Mouse (Mus musculus) mouse trophoblast stem cell (cell line): ENCODE data around the gene Slc25a13.
"Not testable (repeated sequence)": the region's sequence is repeated elsewhere in the genome, so short reads cannot be mapped to it uniquely, and the experiment has no call there.

Source experiments
- in situ Hi-C, 2 experiments: fragments of 300-500 bp; cut with MseI, MboI; formaldehyde crosslinking; loops; 2 replicates in 1 of 2; 3 replicates in 1 of 2; pipeline ENCODE4 v1.15.1; 2025

The Slc25a13 gene

GRCm38 (mm10) chr6:6205599-6206165 lies 11.3 kb downstream of the Slc25a13 start:
- in situ Hi-C loops = no loop called here

GRCm38 (mm10) chr6:6202451-6202850 lies 14.5 kb downstream of the Slc25a13 start:
- in situ Hi-C loops = no loop called here

- in situ Hi-C loops = no loop called here
Measured at GRCm38 (mm10) chr6:6201977-6202376, 15.0 kb downstream of the Slc25a13 start.

- in situ Hi-C loops = no loop called here
Measured at GRCm38 (mm10) chr6:6199138-6199870, 17.7 kb downstream of the Slc25a13 start.

- in situ Hi-C loops = not testable (repeated sequence)
Measured at GRCm38 (mm10) chr6:6198056-6198455, 18.9 kb downstream of the Slc25a13 start.

GRCm38 (mm10) chr6:6197339-6197738 lies 19.6 kb downstream of the Slc25a13 start:
- in situ Hi-C loops = no loop called here

- in situ Hi-C loops = no loop called here
Measured at GRCm38 (mm10) chr6:6196527-6196926, 20.4 kb downstream of the Slc25a13 start.

GRCm38 (mm10) chr6:6194831-6195230 lies 22.1 kb downstream of the Slc25a13 start:
- in situ Hi-C loops = no loop called here

- in situ Hi-C loops = no loop called here
Measured at GRCm38 (mm10) chr6:6193906-6194305, 23.1 kb downstream of the Slc25a13 start.

- in situ Hi-C loops = no loop called here
Measured at GRCm38 (mm10) chr6:6192413-6192812, 24.6 kb downstream of the Slc25a13 start.

GRCm38 (mm10) chr6:6191596-6192337 lies 25.2 kb downstream of the Slc25a13 start:
- in situ Hi-C loops = no loop called here

- in situ Hi-C loops = no loop called here
Measured at GRCm38 (mm10) chr6:6188970-6189369, 28.0 kb downstream of the Slc25a13 start.

- in situ Hi-C loops = no loop called here
Measured at GRCm38 (mm10) chr6:6186468-6186867, 30.5 kb downstream of the Slc25a13 start.

- in situ Hi-C loops = no loop called here
Measured at GRCm38 (mm10) chr6:6185735-6186068, 31.3 kb downstream of the Slc25a13 start.

- in situ Hi-C loops = no loop called here
Measured at GRCm38 (mm10) chr6:6184921-6185734, 31.8 kb downstream of the Slc25a13 start.

- in situ Hi-C loops = no loop called here
Measured at GRCm38 (mm10) chr6:6183601-6184000, 33.4 kb downstream of the Slc25a13 start.

GRCm38 (mm10) chr6:6182191-6182590 lies 34.8 kb downstream of the Slc25a13 start:
- in situ Hi-C loops = no loop called here

GRCm38 (mm10) chr6:6178341-6178740 lies 38.6 kb downstream of the Slc25a13 start:
- in situ Hi-C loops = not testable (repeated sequence)

- in situ Hi-C loops = no loop called here
Measured at GRCm38 (mm10) chr6:6175350-6175971, 41.5 kb downstream of the Slc25a13 start.

GRCm38 (mm10) chr6:6173935-6174561 lies 42.9 kb downstream of the Slc25a13 start:
- in situ Hi-C loops = no loop called here
